Mouse (Mus musculus) stomach, postnatal 0 days (tissue): ENCODE measurements around the gene Sytl3.
"Not testable (repeated sequence)": the region's sequence is repeated elsewhere in the genome, so short reads cannot be mapped to it uniquely, and the experiment has no call there.

Experiments used
- CTCF ChIP-seq: IDR thresholded peaks from 2 replicates; pipeline ENCODE4 v1.5.1; 2016; ENCODE audit warnings: antibody characterized with exemption, low read depth, mild to moderate bottlenecking, moderate library complexity
- EP300 ChIP-seq: optimal IDR thresholded peaks from 2 replicates; pipeline ENCODE3; 2016; ENCODE audit warnings: antibody characterized with exemption

GRCm38 (mm10) chr17:6614316-6614715 lies 44.6 kb upstream of the Sytl3 start:
- TF ChIP-seq CTCF, EP300: not testable (repeated sequence)
